Mouse (Mus musculus): Measurements from ENCODE around the gene S100a4.

Gene S100a4

DNA sequence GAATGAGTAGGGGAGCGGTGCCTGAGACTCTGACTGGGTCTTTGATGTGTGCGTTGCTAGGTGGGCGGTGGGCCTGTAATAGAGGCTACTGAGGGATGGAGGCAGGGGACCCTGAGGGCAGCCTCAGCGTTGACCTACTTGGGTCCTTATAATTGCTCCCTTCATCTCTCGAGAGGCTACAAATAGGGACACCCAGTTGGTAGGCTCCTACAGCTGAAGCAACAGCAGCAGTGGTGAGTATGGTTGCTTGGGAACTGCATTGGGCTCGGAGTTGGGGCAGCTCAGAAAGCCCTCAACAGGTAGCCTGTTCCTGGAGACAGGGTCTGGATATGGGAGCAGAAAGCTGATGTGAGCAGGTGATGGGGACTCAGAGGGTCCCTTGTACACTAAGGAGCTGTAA lies 3.5 kb upstream of the S100a4 start:
- DNase-seq: no peak

DNA sequence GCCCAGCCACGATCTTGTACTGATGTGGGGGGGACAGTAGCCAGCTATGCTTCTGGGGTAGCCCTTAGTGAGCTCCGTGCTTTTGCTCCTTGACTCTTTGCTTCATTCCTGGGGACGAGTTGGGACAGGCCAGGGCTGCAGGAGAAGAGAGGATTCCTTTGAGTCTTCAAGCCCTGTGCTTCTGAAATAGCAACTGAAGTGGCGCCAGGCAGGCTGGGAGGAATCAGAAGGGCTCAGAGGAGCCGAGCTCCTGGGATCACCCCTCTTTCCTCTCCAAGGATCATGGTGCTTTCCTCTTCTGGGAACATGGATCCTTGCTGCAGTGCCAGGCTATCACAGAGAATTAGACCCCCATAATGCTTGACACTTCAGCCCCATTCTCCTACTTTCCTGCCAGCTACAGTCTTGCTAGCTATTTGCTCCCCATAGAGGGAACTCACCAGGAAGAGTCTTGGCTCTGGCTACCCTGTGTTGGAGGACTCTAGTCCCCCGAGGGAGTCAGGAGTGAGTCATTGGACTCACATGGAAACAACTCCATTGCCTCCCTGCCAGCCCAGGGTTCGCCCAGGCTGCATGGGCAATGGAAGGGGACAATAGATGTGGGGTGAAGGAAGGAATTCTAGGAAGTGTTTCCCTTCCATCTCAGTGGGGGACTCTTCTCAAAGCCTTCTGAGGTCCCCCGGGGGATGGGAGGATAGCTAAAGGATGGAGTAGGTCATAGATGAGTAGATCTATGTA lies 2.9 kb upstream of the S100a4 start:
- DNase-seq: no peak

DNA sequence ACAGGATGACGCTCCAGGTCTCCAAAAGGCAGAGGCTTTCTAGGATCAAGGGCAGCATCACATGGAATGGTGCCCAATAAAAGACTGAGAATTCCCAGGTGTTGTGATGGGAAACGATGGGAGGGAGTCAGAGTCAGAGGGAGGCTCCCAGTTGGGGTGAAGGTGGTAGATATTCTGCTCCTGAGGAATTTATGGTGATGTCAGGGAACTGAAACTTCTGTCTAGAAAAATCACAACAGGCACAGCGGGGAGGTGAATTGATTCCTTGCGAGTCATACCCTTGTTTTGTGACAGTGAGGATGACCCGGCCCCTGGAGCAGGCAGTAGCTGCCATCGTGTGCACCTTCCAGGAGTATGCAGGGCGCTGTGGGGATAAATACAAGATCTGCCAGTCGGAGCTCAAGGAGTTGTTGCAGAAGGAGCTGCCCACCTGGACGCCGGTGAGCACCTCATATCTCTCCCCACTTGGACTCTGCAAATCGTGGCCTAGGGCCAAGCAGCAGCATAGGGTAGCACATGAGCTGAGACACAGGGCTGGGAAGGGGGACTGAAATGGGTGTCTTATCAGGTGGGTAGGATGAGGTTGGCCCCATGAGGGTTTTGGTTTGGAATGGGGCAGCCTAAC lies 2.0 kb upstream of the S100a4 start, which contains the start of gene Gm42674:
Gm42674 (plus strand) TSS at position 419 of the 625 bp plus-strand sequence.
- no peak for DNase-seq

DNA sequence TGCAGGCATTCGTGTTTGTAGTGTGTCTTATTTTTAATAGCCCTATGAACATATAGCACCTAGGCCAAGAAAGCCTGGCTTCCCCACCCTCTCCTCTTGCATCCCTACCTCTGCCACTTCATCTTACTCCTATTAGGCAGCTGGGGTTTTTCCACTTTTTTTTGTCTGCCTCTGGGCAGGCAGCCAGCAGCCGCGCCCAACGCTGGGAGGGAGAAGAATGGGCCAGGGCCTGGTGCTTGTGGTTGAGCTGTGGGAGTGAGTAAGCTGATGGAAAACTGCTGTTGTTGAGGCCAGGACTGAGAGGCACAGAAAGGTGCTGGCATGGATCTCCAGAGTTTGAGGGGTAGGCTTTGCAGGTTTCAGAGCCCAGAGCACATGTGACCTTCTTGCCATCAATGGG lies 845 bp downstream of the S100a4 start:
- peak; percentile 71 for DNase-seq

DNA sequence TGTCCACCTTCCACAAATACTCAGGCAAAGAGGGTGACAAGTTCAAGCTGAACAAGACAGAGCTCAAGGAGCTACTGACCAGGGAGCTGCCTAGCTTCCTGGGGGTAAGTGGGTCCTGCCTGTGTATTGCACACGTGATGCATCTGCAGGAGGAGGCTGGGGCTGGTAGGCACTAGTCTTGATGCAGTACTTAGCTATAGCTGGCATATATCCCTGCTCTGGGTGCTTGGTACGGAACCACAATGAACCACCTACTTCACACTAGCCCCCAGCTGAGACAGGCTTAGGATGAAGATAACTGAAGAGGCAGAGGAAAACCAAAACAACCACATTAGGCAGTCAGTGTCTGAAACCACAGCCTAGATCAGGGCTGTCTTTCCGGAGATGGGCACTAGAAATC lies 1.5 kb downstream of the S100a4 start:
- DNase-seq: no peak

DNA sequence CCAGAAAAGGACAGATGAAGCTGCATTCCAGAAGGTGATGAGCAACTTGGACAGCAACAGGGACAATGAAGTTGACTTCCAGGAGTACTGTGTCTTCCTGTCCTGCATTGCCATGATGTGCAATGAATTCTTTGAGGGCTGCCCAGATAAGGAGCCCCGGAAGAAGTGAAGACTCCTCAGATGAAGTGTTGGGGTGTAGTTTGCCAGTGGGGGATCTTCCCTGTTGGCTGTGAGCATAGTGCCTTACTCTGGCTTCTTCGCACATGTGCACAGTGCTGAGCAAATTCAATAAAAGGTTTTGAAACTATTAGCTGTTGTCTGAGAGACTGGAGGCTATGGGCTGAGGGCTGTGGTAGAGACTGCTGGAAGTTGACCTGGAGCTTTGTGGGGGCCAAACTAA lies 2.2 kb downstream of the S100a4 start:
- no peak for DNase-seq

DNA sequence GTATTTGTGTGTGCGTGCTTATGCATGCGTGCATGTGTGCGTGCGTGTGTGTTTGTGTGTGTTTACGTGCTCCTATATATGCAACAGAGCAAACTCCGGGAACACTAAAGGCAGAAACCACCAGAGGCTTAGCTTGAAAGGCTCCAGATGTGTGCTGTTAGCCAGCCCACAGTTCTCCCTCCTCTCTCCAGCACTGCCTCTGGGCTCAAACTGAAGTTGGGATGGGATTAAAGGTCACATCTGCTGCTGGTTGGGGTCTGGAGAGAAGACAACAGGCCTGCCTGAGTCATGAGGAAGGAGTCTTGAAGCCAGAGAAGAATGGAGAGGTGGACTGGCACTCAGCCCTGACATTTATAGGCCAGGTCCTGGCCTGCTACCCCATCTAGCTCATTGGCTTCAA lies 2.6 kb downstream of the S100a4 start:
- no peak for DNase-seq

DNA sequence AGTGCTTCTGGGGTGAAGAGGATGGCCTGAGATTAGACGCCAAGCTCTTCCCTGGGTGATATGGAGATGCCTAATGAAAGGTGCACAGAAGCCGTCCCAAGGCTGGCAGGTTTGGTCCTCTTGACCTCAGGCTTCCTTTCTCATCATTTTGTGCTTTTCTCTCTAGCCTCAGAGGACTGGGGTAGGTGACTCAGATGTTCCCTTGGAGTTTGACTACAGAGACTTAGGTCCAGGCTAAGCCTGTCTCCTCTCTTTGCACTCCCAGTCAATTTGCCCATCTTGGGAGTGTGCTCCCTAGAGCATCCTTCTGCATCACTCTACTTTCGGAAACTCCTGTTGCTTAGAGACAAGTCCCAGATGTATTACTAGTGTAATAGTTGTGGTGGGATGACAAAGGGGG lies 3.8 kb downstream of the S100a4 start:
- DNase-seq: no peak

DNA sequence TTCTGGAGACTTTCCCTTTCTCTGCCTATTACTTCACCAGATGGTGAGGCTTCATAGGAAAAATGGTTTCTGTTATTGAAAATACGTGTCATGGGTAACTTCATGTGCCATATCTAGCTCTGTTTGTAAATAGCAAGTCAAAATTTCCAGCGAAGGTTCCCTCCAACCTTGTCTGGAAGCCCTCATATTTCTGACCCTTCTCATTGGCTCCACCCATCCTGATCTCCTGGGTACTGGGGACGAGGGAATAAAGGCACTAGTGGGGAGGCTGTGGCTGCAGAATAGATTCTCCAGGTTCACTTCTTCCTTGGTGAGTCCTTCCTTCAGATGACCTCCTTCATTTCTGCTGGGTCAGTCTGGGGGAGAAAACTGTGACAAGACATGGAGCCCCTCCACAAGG lies 4.7 kb downstream of the S100a4 start, which contains the start of gene S100a5:
S100a5 (plus strand) TSS at position 301 of the 400 bp plus-strand sequence.
- DNase-seq: no peak

DNA sequence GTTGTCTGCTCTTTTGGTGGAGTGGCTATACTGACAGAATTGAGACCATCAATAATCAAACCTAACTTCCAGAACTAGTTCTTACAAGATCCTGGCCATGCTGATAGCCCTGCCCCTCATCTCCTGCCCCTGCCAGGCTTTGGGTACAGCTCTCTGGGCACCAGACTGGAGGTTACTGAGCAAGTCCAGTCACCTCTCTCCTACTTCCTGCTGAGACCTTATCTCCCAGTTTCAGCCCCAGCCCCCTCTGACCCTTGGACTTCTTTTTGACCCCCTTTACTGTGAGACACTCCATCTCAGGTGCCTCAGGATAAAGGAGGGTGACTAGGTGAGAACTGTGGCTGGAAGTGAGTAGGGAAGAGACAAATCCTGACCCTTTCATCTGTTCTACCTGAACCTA lies 5.5 kb downstream of the S100a4 start:
- no peak for DNase-seq

DNA sequence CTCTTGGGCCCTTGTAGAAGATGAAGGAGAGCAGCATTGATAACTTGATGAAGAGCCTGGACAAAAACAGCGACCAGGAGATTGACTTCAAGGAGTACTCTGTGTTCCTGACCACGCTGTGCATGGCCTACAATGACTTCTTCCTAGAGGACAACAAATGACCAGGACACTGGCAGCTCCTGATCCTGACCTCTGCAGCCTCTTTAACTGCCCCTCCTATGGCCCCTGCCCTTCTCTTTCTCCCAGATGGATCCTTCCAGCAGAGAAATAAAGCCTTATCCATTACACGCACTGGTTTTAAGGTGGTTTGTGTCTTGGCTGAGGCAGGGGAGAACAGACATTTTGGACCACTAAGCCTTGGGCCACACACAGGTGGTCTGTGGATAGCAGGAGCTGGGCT lies 7.9 kb downstream of the S100a4 start:
- DNase-seq: no peak

DNA sequence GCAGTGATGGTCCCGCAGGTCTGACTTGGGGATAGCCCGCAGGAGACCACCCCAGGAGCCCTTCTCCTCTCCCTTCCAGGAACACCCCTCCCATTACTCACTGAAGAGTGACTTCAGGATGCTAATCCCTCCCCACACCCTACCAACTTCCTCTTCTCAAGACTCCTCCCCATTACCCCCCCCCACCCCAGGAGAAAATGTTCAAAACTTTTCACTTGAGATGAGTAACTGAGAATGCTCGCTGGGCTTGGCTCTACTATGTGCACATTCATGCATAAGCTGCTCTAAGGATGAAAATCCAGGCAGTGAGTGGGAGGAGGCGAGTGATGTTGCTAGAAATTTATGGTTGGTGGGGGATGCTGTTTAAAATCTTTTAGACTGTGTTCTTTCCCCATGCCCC lies 8.5 kb downstream of the S100a4 start:
- DNase-seq: no peak

DNA sequence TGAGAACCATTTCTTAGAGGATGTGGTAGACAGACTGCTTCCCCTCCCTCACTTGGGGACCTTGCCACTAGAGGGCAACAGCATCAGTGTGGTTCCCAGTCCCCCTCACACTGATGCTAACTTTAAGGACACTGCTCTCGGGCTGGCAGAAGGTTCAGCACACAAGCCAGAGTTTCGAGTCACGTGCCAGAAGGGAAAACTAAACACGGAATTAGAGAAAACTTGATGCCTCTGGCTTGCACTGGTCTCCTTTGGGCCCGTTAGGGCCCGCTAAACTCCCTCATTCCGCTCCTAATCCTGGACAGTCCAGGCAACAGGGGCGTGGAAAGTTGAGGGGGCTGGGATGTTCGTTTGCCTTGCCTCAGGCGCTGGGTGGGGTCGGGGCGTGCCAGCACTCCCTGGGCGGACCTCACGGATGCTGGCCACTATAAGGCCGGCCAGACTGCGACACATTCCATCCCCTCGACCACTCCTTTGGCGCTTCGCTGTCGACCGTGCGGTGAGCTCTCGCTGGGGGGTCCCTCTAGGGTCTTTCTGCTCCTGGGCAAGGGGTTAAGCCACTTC lies 9.2 kb downstream of the S100a4 start, which contains the start of gene S100a6:
S100a6 (plus strand) TSS at position 155 of the 564 bp plus-strand sequence.
- DNase-seq: peak; percentile 39

DNA sequence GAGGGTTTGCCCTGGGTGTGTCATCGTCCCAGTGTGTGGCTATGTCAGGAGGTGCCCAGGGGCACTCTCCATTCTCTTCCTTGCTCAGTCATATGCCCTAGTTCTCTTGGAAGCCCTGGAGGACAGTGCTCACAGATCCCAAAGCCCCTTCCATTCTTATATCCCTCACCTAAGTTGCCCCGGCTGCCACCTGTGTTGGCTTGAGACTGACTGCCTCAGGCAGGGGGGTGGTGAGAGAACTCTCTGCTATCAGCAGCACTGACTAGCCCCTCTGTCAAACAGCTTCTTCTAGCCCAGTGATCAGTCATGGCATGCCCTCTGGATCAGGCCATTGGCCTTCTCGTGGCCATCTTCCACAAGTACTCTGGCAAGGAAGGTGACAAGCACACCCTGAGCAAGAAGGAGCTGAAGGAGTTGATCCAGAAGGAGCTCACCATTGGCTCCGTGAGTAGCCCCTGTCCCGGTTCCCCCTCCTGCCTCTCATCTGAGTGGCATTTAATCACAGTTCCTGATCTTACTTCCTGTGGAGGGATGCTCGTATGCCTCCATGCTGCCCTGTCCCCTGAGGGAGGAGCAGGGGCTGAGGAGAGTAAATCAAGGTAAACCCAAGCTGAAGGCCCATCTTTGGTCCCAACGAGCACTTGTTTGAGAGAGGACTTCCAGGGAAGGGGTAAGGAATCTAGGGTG lies 10.0 kb downstream of the S100a4 start:
- no peak for DNase-seq

DNA sequence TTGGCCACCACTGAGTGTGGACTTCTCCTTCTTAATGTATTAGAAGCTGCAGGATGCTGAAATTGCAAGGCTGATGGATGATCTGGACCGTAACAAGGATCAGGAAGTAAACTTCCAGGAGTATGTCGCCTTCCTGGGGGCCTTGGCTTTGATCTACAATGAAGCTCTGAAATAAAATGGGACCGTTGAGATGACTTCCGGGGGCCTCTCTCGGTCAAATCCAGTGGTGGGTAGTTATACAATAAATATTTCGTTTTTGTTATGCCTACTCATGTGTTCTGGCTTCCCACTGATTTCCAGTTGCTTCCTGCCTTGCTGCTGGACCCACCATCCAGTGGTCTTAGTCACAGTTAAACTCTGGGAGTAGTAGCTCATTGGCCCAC lies 10.6 kb downstream of the S100a4 start:
- DNase-seq: no peak

DNA sequence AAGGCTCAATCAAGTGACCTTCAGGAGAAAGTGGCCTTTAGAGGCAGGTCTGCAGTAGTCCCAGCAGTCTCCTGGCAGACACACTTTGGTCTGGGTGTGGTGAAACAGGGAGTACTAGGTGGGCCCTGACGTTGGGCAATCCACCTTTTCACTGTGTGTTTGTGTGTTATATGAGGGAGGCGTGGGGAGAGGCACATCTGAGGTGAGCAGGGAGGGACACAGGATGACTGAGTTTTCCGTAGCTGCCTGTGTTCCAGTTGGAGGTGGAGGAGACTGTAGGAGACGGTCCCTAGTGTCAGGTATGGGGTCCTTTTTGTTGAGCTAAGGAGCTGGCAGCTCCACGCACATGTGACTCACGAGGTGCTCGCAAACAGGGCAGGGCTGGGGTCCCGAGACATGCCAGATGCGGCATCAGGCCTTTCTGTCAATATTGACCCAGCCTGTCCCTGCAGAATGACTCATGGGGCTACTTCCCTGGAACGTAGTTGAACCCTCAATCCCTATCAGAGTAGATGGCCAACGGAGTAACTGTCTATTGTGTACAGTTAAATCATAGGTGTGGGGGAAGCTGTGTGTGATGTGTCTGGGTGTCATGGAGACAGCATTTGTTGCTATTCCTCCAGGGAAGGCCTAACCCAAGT lies 11.2 kb downstream of the S100a4 start:
- DNase-seq: no peak

DNA sequence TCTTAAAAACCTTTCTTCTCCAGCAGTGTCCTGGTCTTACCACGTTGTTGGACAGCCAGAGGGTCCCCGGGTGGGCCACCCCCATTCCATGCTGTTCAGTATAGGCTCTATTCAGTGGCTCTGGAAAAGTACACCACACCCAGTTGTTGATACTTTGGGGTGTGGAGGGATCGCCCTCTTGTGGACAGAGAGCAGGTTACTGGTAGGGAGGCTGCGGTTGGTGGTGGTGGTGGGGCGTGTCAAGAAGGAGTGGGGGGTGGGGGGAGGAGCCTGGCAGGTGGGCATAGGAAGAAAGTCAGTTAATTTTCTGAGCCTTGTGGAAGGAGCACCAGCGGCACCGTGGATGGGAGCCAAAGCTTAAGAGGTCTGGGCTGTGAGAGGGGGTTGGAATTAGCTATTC lies 11.8 kb downstream of the S100a4 start:
- peak; percentile 60 for DNase-seq

DNA sequence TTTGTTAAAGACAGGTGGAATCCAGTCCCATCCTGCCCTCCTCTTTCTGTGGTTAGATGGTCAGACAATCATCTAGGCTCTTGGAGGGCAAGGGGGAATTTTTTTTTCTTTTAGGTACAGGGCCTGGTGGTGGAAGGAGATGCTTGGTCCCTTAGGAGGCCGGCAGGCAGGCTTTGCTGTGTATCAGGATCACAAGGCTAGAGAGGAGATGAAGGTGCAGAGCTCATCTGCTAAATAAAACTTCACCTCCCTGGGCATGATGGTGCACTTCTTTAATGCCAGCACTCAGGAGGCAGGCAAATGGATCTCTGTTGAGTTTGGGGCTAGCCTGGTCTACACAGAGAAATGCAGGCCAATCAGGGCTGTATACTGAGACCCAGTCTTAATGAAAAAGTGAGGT lies 12.3 kb downstream of the S100a4 start:
- DNase-seq: no peak

DNA sequence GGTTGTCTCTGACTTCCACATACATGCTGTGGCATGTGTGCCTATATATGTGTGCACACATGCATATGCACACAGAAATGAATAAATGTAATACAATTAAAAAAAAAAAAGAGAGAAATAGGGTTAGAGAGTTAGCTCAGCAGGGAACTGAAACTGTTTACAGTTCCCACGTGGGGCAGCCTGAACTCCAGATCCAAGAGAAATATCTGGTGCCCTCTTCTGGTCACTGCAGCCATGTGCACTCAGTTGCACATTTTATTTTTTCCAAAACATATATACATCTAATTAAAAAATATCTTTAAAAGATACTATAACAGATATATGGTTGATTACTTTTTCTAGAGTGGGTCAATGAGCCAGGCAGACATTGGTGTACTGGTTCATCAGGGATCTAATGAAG lies 14.0 kb downstream of the S100a4 start:
- no peak for DNase-seq

DNA sequence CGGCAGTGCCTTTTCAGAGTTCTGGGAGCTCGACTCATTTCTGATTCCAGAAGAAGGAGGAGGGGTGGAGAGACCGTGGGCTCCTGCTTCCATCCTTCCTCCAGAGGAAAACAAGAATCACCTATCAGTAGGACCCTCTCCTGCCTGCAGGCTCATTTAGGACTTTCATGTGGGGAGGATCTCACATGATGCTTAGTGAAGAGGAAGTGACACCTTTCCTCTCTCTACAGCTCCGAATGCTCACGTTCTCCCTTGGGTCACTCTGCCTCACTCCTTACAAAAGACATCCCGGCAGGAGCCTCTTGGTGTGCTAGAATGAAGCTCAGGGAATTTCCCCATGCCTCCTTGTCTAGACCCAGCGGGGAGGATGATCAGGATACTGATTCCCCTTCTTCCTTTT lies 18.0 kb downstream of the S100a4 start:
- no peak for DNase-seq

DNA sequence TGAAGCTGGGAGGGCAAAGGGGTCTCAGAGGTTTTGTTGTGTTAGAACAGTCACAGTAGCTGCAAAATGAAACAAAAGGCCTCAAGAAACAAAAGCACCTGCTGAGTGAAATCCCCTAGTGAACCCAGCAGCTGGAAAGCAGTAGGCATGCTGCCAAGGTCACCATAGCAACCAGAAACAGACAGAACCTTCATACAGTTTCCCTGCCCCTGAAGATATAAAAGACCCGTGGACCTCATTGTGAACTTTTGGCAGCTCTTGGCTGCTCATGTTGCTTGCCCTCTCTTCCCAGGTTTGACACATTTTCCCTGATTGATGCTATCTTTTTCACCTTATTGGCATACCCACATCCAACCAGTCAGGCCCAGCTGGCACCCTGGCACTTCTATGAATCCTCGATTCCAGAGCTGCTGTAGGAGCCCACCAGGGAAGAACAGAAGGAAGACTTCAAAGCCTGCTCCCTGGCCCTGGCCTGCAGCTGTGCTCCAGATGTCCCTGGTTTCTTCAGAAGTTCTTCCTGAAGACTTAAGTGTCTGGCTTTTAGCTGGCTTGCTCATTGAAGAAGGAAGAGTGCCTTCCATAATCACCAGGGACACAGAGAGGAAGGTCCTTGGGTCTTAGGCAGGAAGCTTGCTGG lies 20.0 kb downstream of the S100a4 start:
- DNase-seq: no peak

DNA sequence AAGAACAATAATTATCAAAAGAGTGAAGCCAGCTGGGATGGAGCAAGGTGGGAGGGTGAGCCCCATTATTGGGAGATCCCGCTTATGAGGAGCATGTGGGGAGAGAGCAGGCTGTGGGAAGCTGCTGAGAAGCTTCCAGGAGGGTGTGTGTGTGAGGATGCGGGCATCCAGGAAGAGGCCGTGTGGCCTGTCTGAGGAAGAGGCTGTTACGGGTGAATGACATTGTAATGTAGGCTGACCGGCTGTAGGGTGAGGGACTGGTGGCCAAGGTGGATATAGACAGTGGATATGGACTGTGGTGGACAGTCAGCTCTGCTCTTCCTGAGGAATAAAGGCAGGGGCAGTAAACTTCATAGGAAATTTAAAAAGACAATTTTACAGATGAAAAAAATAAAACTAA lies 21.9 kb downstream of the S100a4 start:
- DNase-seq: no peak

Data from kidney, adult 11 months (tissue).